Mouse (Mus musculus) hindbrain, postnatal 0 days (tissue): ENCODE results near the gene Slc25a48. TPM values are rescaled to one million over a fixed set of nuclear protein-coding genes. Genes with fewer than 3 reads are reported as not detected.

Experiments
- ATAC-seq: fragments of 200-750 bp; cut with Nextera tagmentation; 2 replicates; pipeline ENCODE4 v1.8.0; 2017; ENCODE audit warnings: mild to moderate bottlenecking, moderate TSS enrichment, moderate library complexity
- DNase-seq: peaks from one replicate; pipeline ENCODE4 v3.0.0-alpha.2; 2015; ENCODE audit warnings: low spot score
- H3K27ac ChIP-seq: fragments of 300-500 bp; sonication (generic); 2 replicates; pipeline ENCODE4 v1.5.1; 2014; ENCODE audit warnings: mild to moderate bottlenecking
- H3K27me3 ChIP-seq: fragments of 300-500 bp; sonication (generic); 2 replicates; pipeline ENCODE4 v1.6.1; 2014; ENCODE audit warnings: low read length, mixed read lengths; ENCODE audit not compliant: insufficient read depth
- H3K36me3 ChIP-seq: fragments of 300-500 bp; sonication (generic); 2 replicates; pipeline ENCODE4 v1.6.1; 2014; ENCODE audit warnings: low read length, mixed read lengths; ENCODE audit not compliant: insufficient read depth
- H3K4me1 ChIP-seq: fragments of 300-500 bp; sonication (generic); 2 replicates; pipeline ENCODE4 v1.6.1; 2014; ENCODE audit warnings: antibody characterized with exemption, low read length, mixed read lengths; ENCODE audit not compliant: insufficient read depth
- H3K4me2 ChIP-seq: fragments of 300-500 bp; sonication (generic); 2 replicates; pipeline ENCODE4 v1.6.1; 2014; ENCODE audit warnings: low read depth, mild to moderate bottlenecking, low read length, moderate library complexity, mixed read lengths
- H3K4me3 ChIP-seq: fragments of 300-500 bp; sonication (generic); 2 replicates; pipeline ENCODE4 v1.5.1; 2014; ENCODE audit warnings: low read length
- H3K9ac ChIP-seq: fragments of 300-500 bp; sonication (generic); replicated peaks from 2 replicates; pipeline ENCODE4 v1.6.1; 2014; ENCODE audit warnings: mild to moderate bottlenecking, low read length, moderate library complexity, mixed read lengths
- H3K9me3 ChIP-seq: fragments of 300-500 bp; sonication (generic); 2 replicates; pipeline ENCODE4 v1.6.1; 2016; ENCODE audit warnings: low read length, mixed read lengths
- CTCF ChIP-seq: IDR thresholded peaks from 2 replicates; pipeline ENCODE4 v1.5.1; 2016; ENCODE audit warnings: antibody characterized with exemption, control low read depth, low read depth
- WGBS: fragments of 180-500 bp; shearing (Covaris S2); extraction: QIAGEN DNeasy Blood & Tissue Kit; methylation state at CpG from one replicate; pipeline ENCODE4 v1.1.7; 2014; 5-methylcytosine and 5-hydroxymethylcytosine counted together
- polyA plus RNA-seq: library from polyadenylated mRNA; unstranded; fragments of >200 nt; fragmentation: Nextera tagmentation; extraction: Ambion mirVana; gene quantifications from 2 replicates; pipeline ENCODE4 v1.2.1, GENCODE M21; 2015
- total RNA-seq: library from RNA; depleted of rRNA; stranded (reverse); fragments of >200 nt; gene quantifications from 2 replicates; pipeline ENCODE4 v1.2.3, GENCODE M21; 2014

Slc25a48 gene
- total and polyA plus RNA-seq, 2 experiments from 2014 or later: not detected

DNA sequence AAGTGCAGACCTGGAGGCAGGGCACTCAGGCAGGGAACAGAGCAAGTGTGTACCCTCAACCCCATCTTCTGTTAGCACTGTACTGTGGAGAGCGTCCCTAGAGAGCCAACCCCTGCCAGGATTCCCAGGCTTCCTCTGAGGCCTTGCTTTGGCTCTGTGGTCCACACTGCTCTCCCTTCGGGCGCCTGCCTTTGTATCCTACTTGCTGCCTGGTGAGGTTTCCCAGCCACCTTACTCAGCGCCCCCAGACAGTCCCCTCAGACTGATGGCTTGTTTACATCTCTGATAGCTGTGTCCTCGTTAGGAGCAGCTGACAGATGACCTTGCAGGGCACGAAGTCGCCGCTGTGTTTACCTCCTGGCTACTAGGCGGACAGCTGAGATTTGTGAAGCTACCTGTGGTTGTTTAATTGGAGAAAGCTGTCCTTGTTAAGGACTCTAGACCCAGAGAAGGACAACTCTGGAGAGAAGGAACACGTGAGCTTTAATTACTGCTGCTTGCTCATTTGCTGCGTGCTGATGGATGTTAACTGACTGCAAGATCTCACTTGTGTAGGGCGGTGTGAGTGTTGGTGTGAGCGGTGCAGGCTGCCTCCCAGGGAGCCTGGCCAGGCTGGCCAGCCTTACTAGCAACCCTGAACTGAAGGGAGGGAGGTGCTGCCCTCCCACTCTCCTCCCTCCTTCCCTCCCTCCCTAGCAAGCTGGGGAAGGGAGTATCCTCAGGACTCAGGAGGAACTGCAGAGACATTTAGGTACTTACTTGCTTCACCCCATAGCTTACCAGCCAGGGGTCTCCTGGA is 19.3 kb upstream of the Slc25a48 start:
- no peak for DNase-seq
- H3K27ac ChIP-seq: no peak overlapping the region
- no peaks in the 10 kb centered on the region for H3K36me3 ChIP-seq
- no peak overlapping the region for H3K4me3 ChIP-seq
- ATAC-seq: peak; percentile 36; the same call in 1 of the 2 replicates
- 52% methylated on average over 13 of the region's 13 CpGs for WGBS
- no peaks in the 10 kb centered on the region for H3K4me1 ChIP-seq
- TF ChIP-seq CTCF: no peak
- no peaks in the 10 kb centered on the region for H3K9me3 ChIP-seq
- H3K4me2 ChIP-seq: no peak overlapping the region
- no peaks in the 10 kb centered on the region for H3K27me3 ChIP-seq
- H3K9ac ChIP-seq: no peak overlapping the region

DNA sequence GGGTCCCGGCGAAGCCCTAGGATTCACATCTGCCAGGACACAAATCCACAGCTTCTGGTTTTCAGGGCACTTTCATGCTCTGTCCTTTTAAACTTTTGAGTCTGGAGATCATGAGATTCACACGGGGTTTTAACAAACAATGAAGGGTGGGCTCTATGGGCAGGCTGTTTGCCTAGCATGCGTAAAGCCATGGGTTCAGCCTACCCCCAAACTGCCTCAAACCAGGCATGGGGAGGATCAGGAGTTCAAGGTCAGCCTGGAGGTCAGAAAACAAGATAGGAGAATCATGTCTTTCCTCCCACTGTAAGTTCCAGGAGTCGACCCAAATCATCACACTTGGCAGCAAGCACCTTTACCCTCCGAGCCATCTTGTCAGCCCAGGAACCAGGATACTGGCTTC is 18.6 kb upstream of the Slc25a48 start:
- Histone ChIP-seq H3K27me3 (no peaks in the 10 kb centered on the region), H3K9ac (no peak overlapping the region), H3K4me3 (no peak overlapping the region), H3K9me3 (no peaks in the 10 kb centered on the region), H3K4me1 (no peaks in the 10 kb centered on the region), H3K36me3 (no peaks in the 10 kb centered on the region), H3K27ac (no peak overlapping the region), H3K4me2 (no peak overlapping the region)
- ATAC-seq (no peak), DNase-seq (no peak)
- WGBS: 77% methylated on average over 6 of the region's 6 CpGs
- TF ChIP-seq CTCF: no peak

DNA sequence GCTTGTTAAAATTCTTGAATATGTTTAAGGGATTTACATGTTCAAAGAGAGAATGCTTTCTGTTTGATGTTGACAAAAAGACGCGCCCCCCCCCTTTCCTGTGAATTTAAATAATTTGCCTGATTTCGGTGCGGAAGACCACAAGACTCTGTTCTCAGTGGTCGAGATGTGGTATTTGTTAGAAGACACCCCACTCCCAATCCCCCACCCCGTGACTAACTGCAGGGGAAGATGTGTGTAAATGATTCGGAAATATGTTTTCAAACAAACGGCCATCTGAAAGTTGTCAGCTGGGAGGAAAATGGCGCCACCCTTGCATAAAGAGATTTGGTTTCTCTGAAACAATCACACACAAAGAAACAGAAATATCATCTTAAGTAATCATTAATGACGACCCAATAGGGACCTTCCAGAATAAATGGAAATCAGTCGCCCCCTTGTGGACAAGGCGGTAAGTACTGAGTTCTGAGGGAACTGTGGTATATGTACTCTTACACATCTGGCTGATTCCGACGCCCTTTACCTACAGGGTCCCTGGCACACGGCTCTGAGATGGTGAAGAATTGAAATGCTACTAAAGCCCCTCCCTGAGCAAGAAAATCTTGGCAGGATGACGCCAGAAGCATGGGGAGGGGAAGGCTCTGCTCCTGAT is 16.0 kb upstream of the Slc25a48 start:
- no peak overlapping the region for H3K4me3 ChIP-seq
- no peak overlapping the region for H3K27ac ChIP-seq
- peak; percentile 87 for TF ChIP-seq CTCF
- no peaks in the 10 kb centered on the region for H3K27me3 ChIP-seq
- 27% methylated on average over 16 of the region's 16 CpGs for WGBS
- H3K9me3 ChIP-seq: no peaks in the 10 kb centered on the region
- DNase-seq (peak; percentile 89), ATAC-seq (peak; percentile 73)
- H3K4me1 ChIP-seq: peaks cover 8% of the 10 kb centered on the region; the same call in 1 of the 2 replicates
- H3K4me2 ChIP-seq: no peak overlapping the region
- no peak overlapping the region for H3K9ac ChIP-seq
- H3K36me3 ChIP-seq: no peaks in the 10 kb centered on the region

DNA sequence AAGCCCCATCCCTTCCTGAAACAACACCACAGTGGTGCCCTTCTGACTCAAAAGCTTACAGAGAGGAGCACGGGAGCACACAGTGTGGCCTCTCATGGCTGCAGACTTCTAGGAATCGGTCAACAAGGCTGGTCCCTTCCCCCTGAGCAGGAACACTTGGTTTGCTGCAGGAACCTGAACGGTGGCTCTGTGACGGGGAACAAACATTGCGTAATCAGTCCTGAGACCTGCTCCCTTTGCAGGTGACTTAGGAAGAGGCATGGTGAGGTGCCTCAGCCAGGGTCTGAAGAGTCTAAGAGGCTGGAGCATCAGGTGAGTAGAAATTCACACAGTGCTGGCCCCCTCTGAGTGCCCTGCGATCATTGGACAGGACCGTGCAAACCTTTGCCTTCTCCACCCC is 12.2 kb upstream of the Slc25a48 start:
- ATAC-seq (no peak), DNase-seq (no peak)
- Histone ChIP-seq H3K4me3 (no peak overlapping the region), H3K27ac (no peak overlapping the region), H3K27me3 (no peaks in the 10 kb centered on the region), H3K36me3 (no peaks in the 10 kb centered on the region), H3K4me2 (no peak overlapping the region), H3K9ac (no peak overlapping the region), H3K9me3 (no peaks in the 10 kb centered on the region), H3K4me1 (peaks cover 8% of the 10 kb centered on the region; the same call in 1 of the 2 replicates)
- no peak for TF ChIP-seq CTCF
- WGBS: 84% methylated on average over 7 of the region's 7 CpGs

DNA sequence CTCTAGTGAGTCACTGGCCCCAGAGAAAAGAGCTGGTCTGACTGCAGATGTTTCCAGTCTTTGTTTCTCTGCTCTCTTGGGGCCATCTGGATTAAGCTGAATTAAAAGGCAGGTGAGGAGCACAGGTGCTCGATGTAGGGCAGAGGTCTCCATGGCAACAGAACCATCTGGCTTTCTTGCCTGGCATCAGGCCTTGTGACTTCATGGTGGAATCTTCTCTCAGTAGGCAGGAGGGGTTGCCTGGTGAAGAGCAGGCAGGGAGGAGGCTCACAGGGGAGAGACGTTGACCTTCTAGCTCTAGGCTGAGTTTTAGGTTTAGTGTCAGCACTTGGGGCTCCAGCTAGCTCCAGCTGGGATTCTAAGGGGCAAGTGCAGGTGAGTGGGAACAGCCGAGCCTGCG is 11.8 kb upstream of the Slc25a48 start, which contains the start of gene Gm3045:
Gene Gm3045 (plus strand): TSS at position 230 of the 400 bp plus-strand sequence.
- TF ChIP-seq CTCF: no peak
- Histone ChIP-seq H3K9me3 (no peaks in the 10 kb centered on the region), H3K4me2 (no peak within 1 kb of the TSS), H3K27ac (no peak within 1 kb of the TSS), H3K4me1 (peaks cover 8% of the 10 kb centered on the region; the same call in 1 of the 2 replicates), H3K27me3 (no peaks in the 10 kb centered on the region), H3K36me3 (no peaks in the 10 kb centered on the region), H3K4me3 (no peak within 1 kb of the TSS), H3K9ac (no peak within 1 kb of the TSS)
- peak; percentile 54 for DNase-seq
- 66% methylated on average over 4 of the region's 4 CpGs for WGBS
- no peak for ATAC-seq

DNA sequence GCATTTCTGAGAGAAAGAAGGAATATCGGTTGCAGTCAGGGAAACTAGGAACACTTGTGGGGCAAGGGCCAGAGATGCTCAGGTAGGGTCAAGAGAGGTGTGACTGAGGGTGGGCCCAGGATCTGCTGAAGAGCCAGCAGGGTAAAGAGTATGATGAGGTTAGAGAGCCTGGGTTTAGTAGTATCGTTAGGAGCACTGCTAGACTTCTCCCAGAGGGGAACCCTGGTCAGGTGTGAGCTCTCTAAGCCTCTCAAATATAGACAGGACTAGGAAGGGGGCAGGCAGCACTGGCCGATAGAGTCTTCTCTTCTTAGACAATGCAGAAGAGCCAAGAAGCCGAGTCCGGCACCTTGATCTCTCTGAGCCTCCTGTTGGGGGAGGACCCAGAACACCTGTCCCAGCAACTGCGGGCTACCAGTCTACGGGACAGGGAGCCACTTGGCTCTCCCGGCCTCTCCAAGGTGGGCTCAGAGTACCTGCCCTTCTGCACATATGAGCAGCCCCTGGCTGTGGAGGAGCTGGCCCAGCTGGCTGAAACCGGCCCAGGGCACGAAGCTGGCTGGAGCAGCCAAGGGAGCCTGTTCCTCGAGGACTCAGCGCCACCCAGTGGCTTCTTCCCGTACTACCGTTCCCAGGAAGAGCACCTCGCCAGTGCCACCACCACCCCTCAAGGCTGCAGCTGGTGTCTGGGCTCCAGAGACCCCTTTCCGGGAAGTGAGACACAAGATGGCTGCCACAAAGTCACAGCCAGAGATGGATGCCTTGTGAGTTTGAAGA is 9.2 kb upstream of the Slc25a48 start:
- no peaks in the 10 kb centered on the region for H3K9me3 ChIP-seq
- peak; percentile 88 for ATAC-seq
- no peaks in the 10 kb centered on the region for H3K27me3 ChIP-seq
- peak; percentile 92 for DNase-seq
- H3K27ac ChIP-seq: no peak overlapping the region
- no peaks in the 10 kb centered on the region for H3K36me3 ChIP-seq
- peaks cover 8% of the 10 kb centered on the region; the same call in 1 of the 2 replicates for H3K4me1 ChIP-seq
- peak; percentile 98 for TF ChIP-seq CTCF
- H3K4me3 ChIP-seq: no peak overlapping the region
- no peak overlapping the region for H3K4me2 ChIP-seq
- 31% methylated on average over 16 of the region's 16 CpGs for WGBS
- H3K9ac ChIP-seq: 0 out of 2 replicates have a peak overlapping the region, but pooled peaks have one; percentile 17
